Mouse (Mus musculus): Measurements from ENCODE around the gene Tctex1d4.

- TF ChIP-seq CTCF (IDR thresholded peaks at IDR 0.05; ENCODE audit: insufficient read depth, low read length) (no peak), POLR2A (IDR thresholded peaks at IDR 0.05; ENCODE audit: borderline replicate concordance, extremely low read depth, low read depth, low read length) (peak; percentile 78; the same call in 1 of the 2 replicates)
These were observed 7.4 kb downstream of the Tctex1d4 start, which contains the start of gene Plk3 for GRCm38 (mm10) chr4:117133817-117134600.
